Mouse (Mus musculus) gastrocnemius, adult 18-20 months (tissue): Measurements from ENCODE around the gene Gas1. TPM values are rescaled to one million over a fixed set of nuclear protein-coding genes. Genes with fewer than 3 reads are reported as not detected.

Experiments
- DNase-seq: peaks from one replicate; pipeline ENCODE4 v3.0.0; 2021; ENCODE audit warnings: low spot score
- total RNA-seq, 2 experiments: library from RNA; stranded (reverse); gene quantifications; 2 replicates each; pipeline ENCODE4 v1.2.3; 2021

The Gas1 gene
- total RNA-seq, 2 experiments from 2014 or later: 10.5 to 12.5 TPM

- no peak for DNase-seq
Observed at GRCm38 (mm10) chr13:60173591-60174524, 3.3 kb downstream of the Gas1 start.

- no peak for DNase-seq
Observed at GRCm38 (mm10) chr13:60173186-60173585, 4.0 kb downstream of the Gas1 start.

DNA sequence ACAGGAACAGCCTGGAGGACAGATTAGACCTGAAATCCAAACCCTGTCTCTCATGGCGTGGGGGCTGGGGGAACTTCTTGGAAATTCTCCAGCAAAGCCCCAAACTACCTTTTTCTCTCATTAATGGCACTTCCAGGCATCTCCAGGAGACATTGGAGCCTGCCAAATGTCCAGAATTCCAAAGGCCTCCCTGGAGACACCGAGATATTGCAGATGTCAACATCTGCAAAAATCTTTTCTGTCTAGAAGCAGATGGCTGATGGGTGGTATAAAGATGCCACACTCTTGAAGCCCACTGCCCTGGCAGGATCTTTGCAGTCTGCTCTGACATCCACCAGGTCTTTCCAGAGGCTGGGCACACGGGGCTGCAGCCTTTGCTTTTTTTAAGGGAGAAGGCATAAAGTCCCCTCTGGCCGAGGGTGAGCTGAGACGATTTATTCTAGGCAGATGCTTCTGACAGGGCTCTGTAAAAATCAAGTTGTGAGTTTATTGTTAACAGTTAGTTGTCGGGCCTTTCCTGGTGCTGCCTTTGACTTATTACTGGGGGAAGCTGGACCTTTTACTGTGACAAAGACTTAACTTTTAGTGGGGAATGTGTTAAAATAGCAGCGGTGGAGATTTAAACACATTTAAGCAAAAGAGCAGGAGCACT lies 4.7 kb downstream of the Gas1 start:
- DNase-seq: no peak

- no peak for DNase-seq
Observed at GRCm38 (mm10) chr13:60171781-60172180, 5.4 kb downstream of the Gas1 start.

- DNase-seq: no peak
Observed at GRCm38 (mm10) chr13:60170898-60171715, 6.1 kb downstream of the Gas1 start.

- DNase-seq: no peak
Observed at GRCm38 (mm10) chr13:60169026-60169425, 8.1 kb downstream of the Gas1 start.

GRCm38 (mm10) chr13:60156294-60157126 lies 20.7 kb downstream of the Gas1 start:
- DNase-seq: no peak

DNA sequence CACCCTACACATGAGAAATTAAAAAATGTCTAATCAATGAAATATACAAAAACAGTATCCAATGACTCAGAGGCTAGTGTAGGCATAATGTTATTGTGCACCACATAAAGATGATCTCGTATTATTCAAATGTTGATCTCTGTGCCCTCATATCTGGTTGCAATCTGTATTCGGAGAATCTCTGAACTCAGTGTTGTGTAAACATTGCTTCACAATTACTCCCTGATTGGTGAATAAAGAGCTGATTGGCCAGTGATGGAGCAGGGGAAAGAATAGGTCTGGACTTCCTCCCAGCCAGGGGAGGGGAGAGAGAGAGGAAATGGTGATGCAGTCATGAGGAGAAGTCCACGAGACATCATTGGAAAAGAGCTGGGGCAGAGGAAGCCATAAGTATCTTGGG lies 23.0 kb downstream of the Gas1 start:
- DNase-seq: no peak

DNA sequence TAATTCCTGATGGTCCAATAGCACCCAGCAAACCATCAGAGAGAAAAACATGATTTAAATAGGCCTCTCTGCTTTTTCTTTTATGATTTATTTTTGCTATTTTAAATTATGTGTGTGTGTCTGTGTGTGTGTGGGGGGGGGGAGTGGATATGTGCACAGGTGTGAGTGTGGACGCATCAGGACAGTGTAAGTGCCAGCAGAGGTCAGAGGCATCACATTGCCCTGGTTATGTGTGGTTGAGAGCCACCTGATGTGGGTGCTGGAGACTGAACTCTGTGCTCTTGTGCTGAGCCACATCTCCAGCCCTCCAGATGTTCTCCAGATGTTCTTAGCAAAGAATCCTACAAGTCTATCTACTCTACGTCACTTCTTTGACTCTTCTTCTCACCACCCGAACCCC lies 28.9 kb downstream of the Gas1 start:
- no peak for DNase-seq

- DNase-seq: no peak
Observed at GRCm38 (mm10) chr13:60147857-60148181, 29.3 kb downstream of the Gas1 start.

GRCm38 (mm10) chr13:60146994-60147856 lies 29.9 kb downstream of the Gas1 start:
- no peak for DNase-seq

DNA sequence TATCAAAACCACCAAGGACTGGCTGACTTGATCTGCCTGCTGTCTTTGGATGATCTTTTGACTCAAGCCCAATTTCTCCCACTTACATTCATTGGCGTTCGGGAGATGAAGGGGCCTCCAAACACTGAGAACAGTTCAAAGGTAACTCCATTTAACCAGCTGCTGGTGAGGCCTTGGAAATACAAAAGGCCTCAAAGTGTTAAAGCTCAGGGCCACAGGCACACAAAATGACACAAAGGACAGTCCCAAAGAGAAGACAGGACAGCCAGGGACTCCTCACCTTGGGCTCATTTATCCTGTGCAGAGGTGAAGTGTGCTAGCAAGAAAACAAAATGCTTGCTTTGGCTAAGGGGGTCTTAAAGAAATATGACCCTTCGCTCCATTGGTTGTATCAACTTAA lies 30.9 kb downstream of the Gas1 start:
- no peak for DNase-seq

- no peak for DNase-seq
Observed at GRCm38 (mm10) chr13:60136962-60137361, 40.2 kb downstream of the Gas1 start.

DNA sequence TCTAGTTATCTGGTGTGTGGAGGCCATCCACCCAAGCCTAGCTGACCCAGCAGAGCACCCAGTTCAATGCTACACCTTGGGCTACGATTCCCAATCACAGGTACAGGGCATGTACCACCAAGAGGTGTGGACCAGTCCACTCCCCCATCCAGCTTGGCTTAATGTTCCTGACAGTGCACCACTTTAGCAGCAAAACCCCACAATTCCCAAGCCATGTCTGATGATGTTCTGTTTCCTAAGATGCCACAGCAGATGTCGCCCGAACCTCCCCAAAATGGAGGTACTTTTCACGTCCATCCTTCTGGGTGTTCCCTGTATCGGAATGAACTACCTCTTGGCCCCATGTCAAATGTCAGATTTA lies 42.7 kb downstream of the Gas1 start:
- no peak for DNase-seq

GRCm38 (mm10) chr13:60133716-60134438 lies 43.3 kb downstream of the Gas1 start:
- DNase-seq: no peak

GRCm38 (mm10) chr13:60131771-60132170 lies 45.4 kb downstream of the Gas1 start:
- no peak for DNase-seq

DNA sequence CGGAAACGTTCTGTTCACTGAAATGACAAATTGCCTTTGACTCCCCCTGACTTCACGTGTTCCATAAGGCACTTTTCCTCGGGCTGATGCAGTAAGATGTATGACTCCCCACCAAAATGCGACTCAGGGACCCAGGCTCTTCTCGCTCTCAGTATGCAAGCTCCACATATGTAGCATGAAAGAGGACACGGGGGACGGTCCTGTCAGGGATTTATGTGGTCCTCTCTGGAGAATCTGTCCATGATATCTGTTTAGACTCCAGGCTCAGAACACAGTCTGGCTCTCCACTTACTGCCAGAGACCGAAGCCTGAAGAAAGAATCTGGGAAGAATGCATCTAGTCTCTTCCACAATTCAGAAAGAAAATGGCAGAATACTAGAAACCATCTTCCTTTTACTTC lies 47.6 kb downstream of the Gas1 start:
- DNase-seq: no peak

DNA sequence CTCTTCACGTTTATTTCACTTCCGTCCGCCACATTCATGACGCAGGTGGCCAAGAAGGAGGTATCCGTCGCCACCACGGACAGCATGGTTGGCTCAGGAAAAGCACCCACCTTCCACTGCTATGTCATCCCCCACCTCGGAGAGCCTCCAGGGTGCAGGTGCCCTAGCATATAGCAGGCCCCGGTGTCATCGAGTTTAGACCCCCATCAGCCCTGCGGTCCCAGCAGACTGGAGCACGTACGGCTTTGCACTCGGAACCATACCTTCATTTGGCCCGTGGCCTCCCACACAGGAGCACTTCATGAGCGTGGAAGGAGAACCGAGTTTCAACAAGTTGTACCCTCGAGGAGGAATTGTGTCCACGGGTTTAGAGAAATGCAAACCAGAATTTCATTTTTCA lies 50.8 kb downstream of the Gas1 start:
- no peak for DNase-seq

GRCm38 (mm10) chr13:60125501-60126305 lies 51.5 kb downstream of the Gas1 start:
- no peak for DNase-seq
